Mouse (Mus musculus): ENCODE results near the gene Zbtb42. TPM values are rescaled to one million over a fixed set of nuclear protein-coding genes. Genes with fewer than 3 reads are reported as not detected.
A peak's percentile ranks its signal among the peaks of the same experiment; 100 is the strongest.

The Zbtb42 gene
- polyA plus RNA-seq, 1 experiment from 2014 or later: 6.8 TPM

DNA sequence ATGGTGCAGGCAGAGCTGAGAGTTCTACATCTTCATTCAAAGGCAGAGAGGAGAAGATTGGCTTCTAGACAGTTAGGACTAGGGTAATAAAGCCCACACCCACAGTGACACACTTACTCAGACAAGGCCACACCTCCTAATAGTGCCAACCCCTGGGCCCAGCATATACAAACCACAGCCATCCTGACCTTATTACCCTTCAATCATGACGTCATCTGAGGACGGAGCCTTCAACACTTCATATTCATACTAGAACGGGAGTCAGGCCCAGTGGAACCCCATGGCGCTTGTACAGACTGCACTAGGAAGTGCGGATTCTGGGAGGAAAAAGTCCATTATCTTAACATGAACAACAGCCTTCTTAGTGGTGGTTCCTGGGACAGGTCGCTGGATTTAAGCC, 35.5 kb upstream of the Zbtb42 start:
- H3K9me3 ChIP-seq (ENCODE audit: control insufficient read depth, low read length): no peaks in the 10 kb centered on the region
- H3K4me1 ChIP-seq (ENCODE audit: control insufficient read depth, insufficient read depth, low read length): peaks cover 14% of the 10 kb centered on the region
- WGBS: 88% methylated on average over 6 of the region's 6 CpGs
- no peak for ATAC-seq
- no peak overlapping the region for H3K4me2 ChIP-seq (ENCODE audit: low read depth, low read length)
- H3K27ac ChIP-seq (ENCODE audit: low read length): no peak overlapping the region
- no peaks in the 10 kb centered on the region for H3K27me3 ChIP-seq (replicated peaks; ENCODE audit: control insufficient read depth, insufficient read depth, low read length)
- no peak overlapping the region for H3K9ac ChIP-seq (ENCODE audit: low read depth, low read length)
- H3K4me3 ChIP-seq (ENCODE audit: low read length): no peak overlapping the region
- H3K36me3 ChIP-seq (ENCODE audit: control insufficient read depth, insufficient read depth, low read length): peaks cover under 1% of the 10 kb centered on the region; the same call in 1 of the 2 replicates

DNA sequence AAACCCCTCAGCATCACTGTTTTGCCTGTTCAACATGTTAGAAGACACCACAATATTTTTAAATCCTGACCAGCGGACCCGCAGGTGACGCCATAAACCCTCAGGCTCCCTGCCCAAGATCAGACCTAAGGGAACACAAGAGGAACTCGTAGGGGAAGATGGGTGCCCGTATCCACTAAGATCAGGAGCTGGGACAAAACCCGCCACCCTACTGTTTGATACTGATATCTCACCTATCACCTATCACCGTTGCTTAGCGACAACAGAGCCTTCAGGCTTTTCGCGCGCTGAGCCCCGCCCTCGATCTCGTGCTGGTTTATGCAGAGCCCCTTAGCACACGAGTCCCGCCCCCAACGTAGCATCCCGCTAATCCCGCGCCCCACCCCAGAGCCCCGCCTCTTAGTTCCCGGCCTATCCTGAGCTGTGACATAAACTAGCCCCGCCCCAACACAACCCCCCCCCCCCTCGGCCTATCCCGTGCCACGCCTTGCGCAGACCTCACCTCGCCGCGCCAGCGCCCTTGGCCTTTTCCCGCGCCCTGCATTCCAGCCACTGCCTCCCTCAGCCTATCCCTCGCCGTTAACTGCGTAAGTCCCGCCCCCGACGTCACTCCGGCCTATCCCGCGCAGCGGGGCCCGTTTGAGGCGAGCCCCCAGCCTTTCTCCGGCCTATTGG, 34.3 kb upstream of the Zbtb42 start, which contains the start of gene Siva1:
TSS of gene Siva1 (plus strand) at position 500 of the 675 bp plus-strand sequence.
- H3K9ac ChIP-seq (ENCODE audit: low read depth, low read length): peak within 1 kb of the TSS; percentile 82
- H3K27ac ChIP-seq (ENCODE audit: low read length): peak within 1 kb of the TSS; percentile 68
- H3K36me3 ChIP-seq (ENCODE audit: control insufficient read depth, insufficient read depth, low read length): peaks cover 6% of the 10 kb centered on the region
- H3K9me3 ChIP-seq (ENCODE audit: control insufficient read depth, low read length): no peaks in the 10 kb centered on the region
- H3K27me3 ChIP-seq (replicated peaks; ENCODE audit: control insufficient read depth, insufficient read depth, low read length): no peaks in the 10 kb centered on the region
- 1% methylated on average over 46 of the region's 46 CpGs for WGBS
- peak; percentile 98 for ATAC-seq
- H3K4me3 ChIP-seq (ENCODE audit: low read length): peak within 1 kb of the TSS; percentile 61
- peak within 1 kb of the TSS; percentile 90 for H3K4me2 ChIP-seq (ENCODE audit: low read depth, low read length)
- H3K4me1 ChIP-seq (ENCODE audit: control insufficient read depth, insufficient read depth, low read length): peaks cover 14% of the 10 kb centered on the region

- under 1% methylated on average over 75 of the region's 75 CpGs for WGBS
- Histone ChIP-seq H3K27me3 (replicated peaks; ENCODE audit: control insufficient read depth, insufficient read depth, low read length) (no peaks in the 10 kb centered on the region), H3K4me2 (ENCODE audit: low read depth, low read length) (peak overlapping the region; percentile 90), H3K4me3 (ENCODE audit: low read length) (peak overlapping the region; percentile 61), H3K9me3 (ENCODE audit: control insufficient read depth, low read length) (no peaks in the 10 kb centered on the region), H3K27ac (ENCODE audit: low read length) (peak overlapping the region; percentile 68), H3K9ac (ENCODE audit: low read depth, low read length) (peak overlapping the region; percentile 82), H3K36me3 (ENCODE audit: control insufficient read depth, insufficient read depth, low read length) (peaks cover 7% of the 10 kb centered on the region), H3K4me1 (ENCODE audit: control insufficient read depth, insufficient read depth, low read length) (peaks cover 14% of the 10 kb centered on the region)
- peak; percentile 49 for ATAC-seq
Observed at GRCm38 (mm10) chr12:112644855-112645506, 33.6 kb upstream of the Zbtb42 start.

GRCm38 (mm10) chr12:112646139-112646538, 32.5 kb upstream of the Zbtb42 start:
- Histone ChIP-seq H3K9me3 (ENCODE audit: control insufficient read depth, low read length) (no peaks in the 10 kb centered on the region), H3K27me3 (replicated peaks; ENCODE audit: control insufficient read depth, insufficient read depth, low read length) (no peaks in the 10 kb centered on the region), H3K4me2 (ENCODE audit: low read depth, low read length) (peak overlapping the region; percentile 90), H3K27ac (ENCODE audit: low read length) (no peak overlapping the region; the same call in 1 of the 2 replicates), H3K4me3 (ENCODE audit: low read length) (peak overlapping the region; percentile 61), H3K4me1 (ENCODE audit: control insufficient read depth, insufficient read depth, low read length) (peaks cover 14% of the 10 kb centered on the region), H3K9ac (ENCODE audit: low read depth, low read length) (peak overlapping the region; percentile 82), H3K36me3 (ENCODE audit: control insufficient read depth, insufficient read depth, low read length) (peaks cover 7% of the 10 kb centered on the region)
- 48% methylated on average over 6 of the region's 6 CpGs for WGBS
- no peak for ATAC-seq

DNA sequence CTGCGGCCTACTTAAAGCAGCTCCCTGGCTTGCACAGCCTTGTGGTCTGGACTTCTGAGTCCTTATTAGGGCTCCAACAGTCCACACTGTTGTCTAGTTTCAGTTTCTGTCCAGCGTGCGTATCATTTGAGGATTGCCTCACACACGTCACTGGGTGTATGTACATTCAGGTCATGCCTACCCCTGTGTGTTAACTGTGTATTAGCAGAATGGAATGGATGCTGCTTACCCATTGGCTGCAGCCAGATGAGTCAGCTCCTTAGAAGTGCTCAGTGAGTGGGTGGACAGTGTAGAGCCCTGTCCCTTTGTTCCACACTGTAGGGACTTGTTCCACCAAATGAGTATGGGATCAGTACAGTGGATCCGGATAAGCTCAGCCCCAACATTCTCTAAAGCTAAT, 30.5 kb upstream of the Zbtb42 start:
- Histone ChIP-seq H3K4me3 (ENCODE audit: low read length) (no peak overlapping the region), H3K36me3 (ENCODE audit: control insufficient read depth, insufficient read depth, low read length) (peaks cover 7% of the 10 kb centered on the region), H3K4me1 (ENCODE audit: control insufficient read depth, insufficient read depth, low read length) (peaks cover 16% of the 10 kb centered on the region), H3K27me3 (replicated peaks; ENCODE audit: control insufficient read depth, insufficient read depth, low read length) (no peaks in the 10 kb centered on the region), H3K4me2 (ENCODE audit: low read depth, low read length) (no peak overlapping the region), H3K9me3 (ENCODE audit: control insufficient read depth, low read length) (no peaks in the 10 kb centered on the region), H3K9ac (ENCODE audit: low read depth, low read length) (no peak overlapping the region), H3K27ac (ENCODE audit: low read length) (no peak overlapping the region)
- 88% methylated on average over 5 of the region's 5 CpGs for WGBS
- no peak for ATAC-seq

DNA sequence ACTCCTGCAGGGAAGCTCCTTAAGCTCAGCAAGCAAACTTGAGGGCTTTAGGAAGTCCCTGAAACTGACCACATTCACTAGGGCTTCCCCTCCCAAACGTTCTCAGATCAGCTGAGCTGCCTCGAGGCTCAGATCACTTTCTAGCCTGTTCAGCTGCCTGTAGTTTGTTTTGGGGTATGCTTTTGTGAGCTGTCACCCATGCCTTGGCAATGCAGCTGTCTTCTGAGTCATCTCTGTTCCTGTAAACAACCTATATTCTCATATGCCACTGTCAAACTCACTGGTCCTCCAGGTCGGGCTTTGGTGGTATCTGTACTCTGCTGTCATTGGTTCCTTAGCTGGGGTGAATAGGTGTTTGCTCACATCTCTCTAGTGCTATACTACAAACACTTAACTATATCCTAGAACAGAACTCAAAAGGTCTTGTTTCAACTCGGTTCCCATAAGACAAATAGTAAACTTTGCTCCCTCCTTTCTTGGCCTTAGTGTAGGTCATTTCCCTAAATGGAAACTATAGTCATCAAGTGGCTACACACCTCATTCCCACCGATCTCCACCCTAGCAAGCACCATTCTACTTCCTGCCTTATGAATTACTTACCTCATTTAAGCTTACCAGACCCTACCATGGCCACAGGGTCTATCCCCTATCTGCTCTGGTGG, 26.7 kb upstream of the Zbtb42 start:
- WGBS: 72% methylated on average over 5 of the region's 5 CpGs
- Histone ChIP-seq H3K4me2 (ENCODE audit: low read depth, low read length) (no peak overlapping the region), H3K9me3 (ENCODE audit: control insufficient read depth, low read length) (no peaks in the 10 kb centered on the region), H3K4me3 (ENCODE audit: low read length) (no peak overlapping the region), H3K27me3 (replicated peaks; ENCODE audit: control insufficient read depth, insufficient read depth, low read length) (no peaks in the 10 kb centered on the region), H3K27ac (ENCODE audit: low read length) (no peak overlapping the region), H3K9ac (ENCODE audit: low read depth, low read length) (no peak overlapping the region), H3K4me1 (ENCODE audit: control insufficient read depth, insufficient read depth, low read length) (peaks cover 19% of the 10 kb centered on the region), H3K36me3 (ENCODE audit: control insufficient read depth, insufficient read depth, low read length) (peaks cover 25% of the 10 kb centered on the region)
- ATAC-seq: no peak

DNA sequence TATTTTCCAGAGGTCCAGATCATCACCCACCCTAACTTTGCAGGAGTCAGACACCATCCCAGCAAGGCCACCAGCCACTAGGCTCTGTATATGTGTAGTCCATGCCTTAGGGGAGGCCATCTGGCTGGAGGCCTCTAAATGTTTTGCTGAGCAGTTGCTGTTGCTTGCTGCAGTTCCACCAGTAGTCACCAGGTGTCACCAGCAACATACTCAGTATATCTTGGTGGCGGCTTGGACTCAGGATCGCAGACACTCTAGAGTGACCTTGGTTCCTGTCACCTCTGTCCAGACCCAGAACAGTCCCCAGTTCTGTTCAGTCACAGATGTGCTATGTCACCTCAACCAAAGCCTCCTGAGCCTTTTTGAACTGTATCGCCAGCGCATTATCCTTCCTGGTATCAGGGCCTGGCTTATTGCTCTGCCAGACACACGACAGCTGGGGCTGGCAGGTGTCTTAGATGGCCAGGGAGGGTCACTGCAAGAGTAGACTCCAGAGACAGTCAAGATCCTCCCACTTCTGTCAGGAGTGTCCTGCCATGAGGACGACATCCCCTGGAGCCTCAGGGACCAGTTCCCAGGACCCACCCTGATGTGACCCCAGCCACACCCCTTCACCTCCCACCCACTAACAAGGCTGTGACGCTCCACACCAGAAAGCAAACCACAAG, 25.3 kb upstream of the Zbtb42 start:
- H3K27ac ChIP-seq (ENCODE audit: low read length): peak overlapping the region; percentile 23; the same call in 1 of the 2 replicates
- no peak overlapping the region for H3K4me3 ChIP-seq (ENCODE audit: low read length)
- peak; percentile 71 for ATAC-seq
- H3K36me3 ChIP-seq (ENCODE audit: control insufficient read depth, insufficient read depth, low read length): peaks cover 35% of the 10 kb centered on the region
- peaks cover 19% of the 10 kb centered on the region for H3K4me1 ChIP-seq (ENCODE audit: control insufficient read depth, insufficient read depth, low read length)
- H3K9ac ChIP-seq (ENCODE audit: low read depth, low read length): no peak overlapping the region
- WGBS: 33% methylated on average over 7 of the region's 7 CpGs
- no peaks in the 10 kb centered on the region for H3K9me3 ChIP-seq (ENCODE audit: control insufficient read depth, low read length)
- H3K27me3 ChIP-seq (replicated peaks; ENCODE audit: control insufficient read depth, insufficient read depth, low read length): no peaks in the 10 kb centered on the region
- no peak overlapping the region for H3K4me2 ChIP-seq (ENCODE audit: low read depth, low read length)

DNA sequence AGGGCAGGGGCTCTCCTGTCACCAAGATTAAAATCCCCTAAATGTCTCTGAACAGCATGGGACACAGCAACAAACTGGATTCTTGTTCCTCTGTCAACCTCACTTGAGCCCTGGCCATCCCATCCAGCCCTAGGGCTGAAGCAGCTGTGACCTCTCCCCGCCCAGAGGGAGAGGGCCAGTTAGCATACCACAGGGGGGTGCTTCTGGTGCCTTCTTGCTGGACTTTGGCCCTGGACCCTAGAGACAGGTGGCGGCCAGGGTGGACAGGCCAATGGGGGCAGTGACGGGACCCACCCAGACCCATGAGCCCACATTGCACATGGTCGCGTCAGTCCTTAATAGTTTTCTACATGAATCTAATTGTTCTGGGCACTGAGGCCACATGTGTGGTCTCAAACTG, 24.6 kb upstream of the Zbtb42 start:
- 85% methylated on average over 5 of the region's 5 CpGs for WGBS
- no peak for ATAC-seq
- no peak overlapping the region for H3K9ac ChIP-seq (ENCODE audit: low read depth, low read length)
- H3K27me3 ChIP-seq (replicated peaks; ENCODE audit: control insufficient read depth, insufficient read depth, low read length): no peaks in the 10 kb centered on the region
- H3K4me3 ChIP-seq (ENCODE audit: low read length): no peak overlapping the region
- H3K9me3 ChIP-seq (ENCODE audit: control insufficient read depth, low read length): no peaks in the 10 kb centered on the region
- no peak overlapping the region for H3K27ac ChIP-seq (ENCODE audit: low read length)
- H3K36me3 ChIP-seq (ENCODE audit: control insufficient read depth, insufficient read depth, low read length): peaks cover 34% of the 10 kb centered on the region
- peaks cover 24% of the 10 kb centered on the region for H3K4me1 ChIP-seq (ENCODE audit: control insufficient read depth, insufficient read depth, low read length)
- no peak overlapping the region for H3K4me2 ChIP-seq (ENCODE audit: low read depth, low read length)

- ATAC-seq: no peak
- Histone ChIP-seq H3K4me3 (ENCODE audit: low read length) (no peak overlapping the region), H3K27me3 (replicated peaks; ENCODE audit: control insufficient read depth, insufficient read depth, low read length) (no peaks in the 10 kb centered on the region), H3K4me1 (ENCODE audit: control insufficient read depth, insufficient read depth, low read length) (peaks cover 57% of the 10 kb centered on the region), H3K9me3 (ENCODE audit: control insufficient read depth, low read length) (no peaks in the 10 kb centered on the region), H3K9ac (ENCODE audit: low read depth, low read length) (no peak overlapping the region), H3K4me2 (ENCODE audit: low read depth, low read length) (no peak overlapping the region), H3K36me3 (ENCODE audit: control insufficient read depth, insufficient read depth, low read length) (peaks cover 54% of the 10 kb centered on the region), H3K27ac (ENCODE audit: low read length) (no peak overlapping the region)
- WGBS: 81% methylated on average over 7 of the region's 7 CpGs
Observed at GRCm38 (mm10) chr12:112658619-112659018, 20.0 kb upstream of the Zbtb42 start.
